Mouse (Mus musculus): ENCODE results near the gene Phb. TPM values are rescaled to one million over a fixed set of nuclear protein-coding genes. Genes with fewer than 3 reads are reported as not detected.

The Phb gene
- polyA plus RNA-seq, 1 experiment from 2014 or later = 147 TPM

DNA sequence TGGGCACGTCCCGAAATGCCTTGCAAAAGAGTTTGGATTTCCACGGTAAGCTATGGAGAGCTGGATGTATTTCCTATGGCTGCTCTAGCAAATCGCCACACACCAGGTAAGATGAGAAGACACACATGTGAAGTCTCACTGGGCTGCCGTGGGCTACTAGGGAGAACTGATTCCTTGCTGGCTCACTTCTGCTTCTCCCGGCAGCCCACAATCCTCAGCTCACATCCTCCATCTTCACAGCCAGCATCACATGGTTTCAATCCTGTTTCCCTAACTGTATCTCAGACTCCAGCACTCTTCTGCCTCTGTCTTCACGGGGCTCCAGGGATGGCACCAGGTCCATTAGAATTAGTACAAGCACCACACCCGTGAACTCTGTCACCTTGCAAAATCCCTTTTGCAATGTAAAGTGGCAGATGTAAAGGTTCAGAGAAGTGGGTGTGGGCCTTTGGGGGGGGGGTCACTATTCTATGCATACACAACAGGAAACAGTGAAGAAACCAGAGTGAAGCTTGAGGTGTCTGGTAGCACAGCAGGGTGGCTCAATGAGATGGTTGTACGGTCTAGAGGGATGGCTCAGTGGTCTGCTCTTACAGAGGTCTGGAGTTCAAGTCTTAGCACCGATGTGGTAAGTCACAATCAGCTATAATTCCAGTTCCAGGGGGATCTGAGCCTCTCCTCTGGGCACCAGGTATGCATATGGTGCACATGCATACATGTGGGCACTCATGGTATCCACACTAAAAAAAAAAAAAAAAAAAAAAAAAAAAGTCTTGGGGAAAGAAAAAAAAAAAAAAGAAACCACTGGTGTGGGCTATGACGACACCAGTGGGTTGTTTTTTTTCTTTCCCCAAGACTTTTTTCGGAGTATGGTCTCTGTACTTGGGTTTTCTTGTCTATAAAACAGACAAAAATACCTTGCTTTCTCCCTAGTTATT, 37.5 kb downstream of the Phb start:
- Histone ChIP-seq H3K27ac (ENCODE audit: low read depth, low read length) (no peak overlapping the region), H3K27me3 (replicated peaks; ENCODE audit: control insufficient read depth, insufficient read depth, low read length) (no peaks in the 10 kb centered on the region), H3K4me2 (replicated peaks; ENCODE audit: low read depth) (no peak overlapping the region), H3K9ac (ENCODE audit: low read depth, low read length) (no peak overlapping the region), H3K36me3 (ENCODE audit: control insufficient read depth, insufficient read depth) (no peaks in the 10 kb centered on the region), H3K4me3 (ENCODE audit: low read depth, low read length) (no peak overlapping the region), H3K9me3 (ENCODE audit: control insufficient read depth) (no peaks in the 10 kb centered on the region), H3K4me1 (replicated peaks; ENCODE audit: control insufficient read depth, insufficient read depth, low read length) (no peaks in the 10 kb centered on the region)
- no peak for ATAC-seq
- WGBS = 85% methylated on average over 12 of the region's 12 CpGs
- TF ChIP-seq CTCF (IDR thresholded peaks at IDR 0.05; ENCODE audit: low read depth) = no peak

DNA sequence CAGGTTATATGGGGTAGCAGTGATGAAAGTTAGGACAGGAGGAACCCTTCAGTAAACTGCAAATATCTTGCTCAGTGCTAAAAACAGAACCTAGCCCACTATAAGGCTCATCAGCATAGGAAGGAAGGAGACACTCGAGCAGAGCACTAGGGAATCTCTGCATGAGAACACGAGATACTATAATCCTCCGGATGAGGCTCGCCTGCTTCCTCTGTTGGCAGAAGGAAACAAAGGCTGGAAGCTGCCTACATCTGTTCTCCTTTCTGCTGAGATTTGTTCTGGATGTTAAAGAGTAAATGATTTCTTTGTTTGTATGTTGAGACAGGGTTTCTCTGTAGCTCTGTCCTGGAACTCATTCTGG, 38.2 kb downstream of the Phb start:
- H3K9me3 ChIP-seq (ENCODE audit: control insufficient read depth) = no peaks in the 10 kb centered on the region
- TF ChIP-seq CTCF (IDR thresholded peaks at IDR 0.05; ENCODE audit: low read depth) = no peak
- H3K27ac ChIP-seq (ENCODE audit: low read depth, low read length) = no peak overlapping the region
- ATAC-seq = no peak
- WGBS = 67% methylated on average over 4 of the region's 4 CpGs
- H3K9ac ChIP-seq (ENCODE audit: low read depth, low read length) = no peak overlapping the region
- no peak overlapping the region for H3K4me3 ChIP-seq (ENCODE audit: low read depth, low read length)
- H3K4me1 ChIP-seq (replicated peaks; ENCODE audit: control insufficient read depth, insufficient read depth, low read length) = no peaks in the 10 kb centered on the region
- H3K36me3 ChIP-seq (ENCODE audit: control insufficient read depth, insufficient read depth) = no peaks in the 10 kb centered on the region
- no peak overlapping the region for H3K4me2 ChIP-seq (replicated peaks; ENCODE audit: low read depth)
- no peaks in the 10 kb centered on the region for H3K27me3 ChIP-seq (replicated peaks; ENCODE audit: control insufficient read depth, insufficient read depth, low read length)

DNA sequence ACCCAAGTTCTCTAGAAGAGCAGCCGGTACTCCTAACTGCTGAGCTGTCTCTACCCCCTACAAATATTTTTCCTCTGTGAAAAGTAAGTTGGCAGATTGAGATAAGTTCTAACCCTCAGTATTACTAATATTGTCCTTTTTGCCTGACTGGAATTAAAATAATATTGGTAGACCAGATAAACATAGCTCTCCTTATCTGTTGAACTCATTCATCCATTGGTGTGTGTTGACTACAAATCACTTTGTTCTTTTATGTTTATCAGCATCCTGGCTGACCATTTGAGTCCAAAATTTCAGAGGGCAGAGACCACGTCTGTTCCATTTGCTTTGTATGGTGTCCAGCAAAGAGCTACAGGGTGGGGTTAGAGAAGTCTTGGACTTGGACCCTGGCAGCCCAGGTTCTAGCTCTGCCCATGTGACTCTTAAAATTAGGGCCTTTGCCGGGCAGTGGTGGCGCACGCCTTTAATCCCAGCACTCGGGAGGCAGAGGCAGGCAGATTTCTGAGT, 42.8 kb downstream of the Phb start:
- no peak overlapping the region for H3K9ac ChIP-seq (ENCODE audit: low read depth, low read length)
- 0 out of 2 replicates have a peak, but pooled peaks cover 1% of the 10 kb centered on the region for H3K4me1 ChIP-seq (replicated peaks; ENCODE audit: control insufficient read depth, insufficient read depth, low read length)
- no peaks in the 10 kb centered on the region for H3K36me3 ChIP-seq (ENCODE audit: control insufficient read depth, insufficient read depth)
- TF ChIP-seq CTCF (IDR thresholded peaks at IDR 0.05; ENCODE audit: low read depth) = no peak
- H3K27ac ChIP-seq (ENCODE audit: low read depth, low read length) = no peak overlapping the region
- H3K4me2 ChIP-seq (replicated peaks; ENCODE audit: low read depth) = no peak overlapping the region
- H3K4me3 ChIP-seq (ENCODE audit: low read depth, low read length) = no peak overlapping the region
- H3K9me3 ChIP-seq (ENCODE audit: control insufficient read depth) = no peaks in the 10 kb centered on the region
- no peaks in the 10 kb centered on the region for H3K27me3 ChIP-seq (replicated peaks; ENCODE audit: control insufficient read depth, insufficient read depth, low read length)
- ATAC-seq = no peak
- 86% methylated on average over 6 of the region's 6 CpGs for WGBS

DNA sequence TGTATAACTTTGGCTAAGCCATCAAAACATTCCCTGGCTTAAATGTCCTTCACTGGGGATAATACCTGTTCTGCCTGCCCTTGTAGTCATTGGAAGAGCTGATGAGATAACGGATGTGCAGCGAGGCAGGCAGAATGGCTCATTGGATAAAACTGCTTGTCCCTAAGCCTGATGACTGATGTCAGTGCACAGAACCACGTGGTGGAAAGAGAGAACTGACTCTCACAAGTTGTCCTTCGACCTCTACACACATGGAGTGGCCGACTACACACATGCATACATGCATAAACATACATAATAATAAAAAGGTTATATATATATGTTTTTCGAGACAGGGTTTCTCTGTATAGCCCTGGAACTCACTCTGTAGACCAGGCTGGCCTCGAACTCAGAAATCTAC, 43.7 kb downstream of the Phb start:
- no peak overlapping the region for H3K4me2 ChIP-seq (replicated peaks; ENCODE audit: low read depth)
- no peak overlapping the region for H3K27ac ChIP-seq (ENCODE audit: low read depth, low read length)
- H3K4me1 ChIP-seq (replicated peaks; ENCODE audit: control insufficient read depth, insufficient read depth, low read length) = 0 out of 2 replicates have a peak, but pooled peaks cover 2% of the 10 kb centered on the region
- no peak overlapping the region for H3K9ac ChIP-seq (ENCODE audit: low read depth, low read length)
- no peaks in the 10 kb centered on the region for H3K36me3 ChIP-seq (ENCODE audit: control insufficient read depth, insufficient read depth)
- no peak for TF ChIP-seq CTCF (IDR thresholded peaks at IDR 0.05; ENCODE audit: low read depth)
- H3K27me3 ChIP-seq (replicated peaks; ENCODE audit: control insufficient read depth, insufficient read depth, low read length) = no peaks in the 10 kb centered on the region
- ATAC-seq = no peak
- H3K4me3 ChIP-seq (ENCODE audit: low read depth, low read length) = no peak overlapping the region
- H3K9me3 ChIP-seq (ENCODE audit: control insufficient read depth) = no peaks in the 10 kb centered on the region
- 82% methylated on average over 7 of the region's 7 CpGs for WGBS

DNA sequence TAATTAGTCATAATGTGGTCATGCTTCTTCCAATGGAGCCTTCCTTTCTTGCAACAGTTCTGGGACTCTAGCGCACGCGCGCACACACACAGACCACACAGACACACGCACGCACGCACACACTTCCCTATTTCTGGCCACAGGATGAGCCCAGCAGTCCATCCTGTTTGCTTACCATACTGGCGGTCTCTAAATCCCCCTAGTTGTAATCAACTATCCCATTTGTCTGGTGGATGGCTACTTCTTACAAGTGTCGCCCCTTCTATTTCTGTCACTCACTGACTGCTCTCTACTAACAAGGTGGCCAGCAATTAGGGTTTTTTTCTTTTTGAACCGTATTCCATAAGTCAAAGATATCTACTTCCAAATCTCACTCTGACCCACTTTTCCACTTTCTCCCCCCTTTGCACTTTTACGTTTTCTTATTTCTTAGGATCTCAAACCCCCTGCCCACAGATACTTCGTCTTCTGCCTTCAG, 45.4 kb downstream of the Phb start:
- no peaks in the 10 kb centered on the region for H3K27me3 ChIP-seq (replicated peaks; ENCODE audit: control insufficient read depth, insufficient read depth, low read length)
- H3K9me3 ChIP-seq (ENCODE audit: control insufficient read depth) = no peaks in the 10 kb centered on the region
- no peak for TF ChIP-seq CTCF (IDR thresholded peaks at IDR 0.05; ENCODE audit: low read depth)
- H3K36me3 ChIP-seq (ENCODE audit: control insufficient read depth, insufficient read depth) = no peaks in the 10 kb centered on the region
- 0 out of 2 replicates have a peak, but pooled peaks cover 2% of the 10 kb centered on the region for H3K4me1 ChIP-seq (replicated peaks; ENCODE audit: control insufficient read depth, insufficient read depth, low read length)
- peak overlapping the region; percentile 92 for H3K4me3 ChIP-seq (ENCODE audit: low read depth, low read length)
- H3K9ac ChIP-seq (ENCODE audit: low read depth, low read length) = peak overlapping the region; percentile 95; the same call in 1 of the 2 replicates
- peak overlapping the region; percentile 93 for H3K4me2 ChIP-seq (replicated peaks; ENCODE audit: low read depth)
- peak; percentile 37; the same call in 1 of the 2 replicates for ATAC-seq
- H3K27ac ChIP-seq (ENCODE audit: low read depth, low read length) = peak overlapping the region; percentile 99
- 12% methylated on average over 12 of the region's 12 CpGs for WGBS

DNA sequence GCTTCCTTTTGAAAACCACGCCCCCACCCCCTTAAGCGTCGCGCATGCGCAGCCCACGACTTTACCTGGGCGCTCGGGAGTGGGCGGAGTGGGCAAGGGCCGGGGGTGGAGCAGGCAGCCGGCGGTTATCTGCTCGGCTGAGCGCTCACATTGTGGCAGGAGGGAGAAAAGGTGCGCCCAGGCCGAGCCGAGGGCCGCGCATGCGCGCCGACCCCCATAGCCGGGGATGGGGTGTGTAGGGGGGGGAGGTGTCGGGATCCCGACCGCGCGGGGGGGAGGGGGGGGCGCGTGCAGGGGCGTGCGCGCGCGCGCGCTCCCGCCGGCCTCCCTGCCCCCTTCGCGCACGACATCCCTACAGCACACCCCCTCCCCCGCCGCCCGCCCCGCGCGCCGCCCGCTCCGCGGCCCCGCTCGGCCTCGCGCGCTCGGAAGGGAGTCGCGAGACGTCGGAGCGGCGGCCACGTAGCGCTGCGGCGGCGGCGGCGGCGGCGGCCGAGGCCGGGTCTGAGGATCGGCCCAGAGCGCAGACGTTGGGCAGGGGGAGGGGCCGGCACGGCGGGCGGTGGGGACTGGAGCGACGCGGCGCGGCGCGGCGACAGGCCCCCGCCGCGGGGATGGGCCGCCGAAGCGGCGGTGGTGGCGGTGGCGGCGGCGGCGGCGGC, 45.9 kb downstream of the Phb start, which contains the start of gene Zfp652:
Zfp652 (plus strand) TSS at position 111 of the 662 bp plus-strand sequence.
- no peak for TF ChIP-seq CTCF (IDR thresholded peaks at IDR 0.05; ENCODE audit: low read depth)
- no peaks in the 10 kb centered on the region for H3K36me3 ChIP-seq (ENCODE audit: control insufficient read depth, insufficient read depth)
- WGBS = under 1% methylated on average over 69 of the region's 103 CpGs

More for the DNA sequence above, 45.9 kb downstream of the Phb start, which contains the start of gene Zfp652:
- peak; percentile 91 for ATAC-seq
- peak within 1 kb of the TSS; percentile 95 for H3K9ac ChIP-seq (ENCODE audit: low read depth, low read length)
- H3K4me2 ChIP-seq (replicated peaks; ENCODE audit: low read depth) = peak within 1 kb of the TSS; percentile 93
- H3K4me3 ChIP-seq (ENCODE audit: low read depth, low read length) = peak within 1 kb of the TSS; percentile 92
- no peaks in the 10 kb centered on the region for H3K9me3 ChIP-seq (ENCODE audit: control insufficient read depth)
- H3K27me3 ChIP-seq (replicated peaks; ENCODE audit: control insufficient read depth, insufficient read depth, low read length) = no peaks in the 10 kb centered on the region
- H3K4me1 ChIP-seq (replicated peaks; ENCODE audit: control insufficient read depth, insufficient read depth, low read length) = 0 out of 2 replicates have a peak, but pooled peaks cover 2% of the 10 kb centered on the region
- peak within 1 kb of the TSS; percentile 99 for H3K27ac ChIP-seq (ENCODE audit: low read depth, low read length)
